Mouse (Mus musculus) kidney, embryonic 14.5 days (tissue): ENCODE measurements around the gene Dtnbp1. TPM values are rescaled to one million over a fixed set of nuclear protein-coding genes. Genes with fewer than 3 reads are reported as not detected.

Experiments
- ATAC-seq: fragments of 200-750 bp; cut with Nextera tagmentation; 2 replicates; pipeline ENCODE4 v1.8.0; 2017; ENCODE audit warnings: moderate number of reproducible peaks, mild to moderate bottlenecking, moderate TSS enrichment, moderate library complexity; ENCODE audit not compliant: low FRiP score, low TSS enrichment
- H3K27ac ChIP-seq: fragments of 300-500 bp; sonication (generic); 2 replicates; pipeline ENCODE4 v1.5.1; 2014; ENCODE audit warnings: low read depth, mild to moderate bottlenecking, low read length, moderate library complexity, mixed read lengths
- H3K27me3 ChIP-seq: fragments of 300-500 bp; sonication (generic); 2 replicates; pipeline ENCODE4 v1.6.1; 2014; ENCODE audit warnings: mild to moderate bottlenecking, low read length; ENCODE audit not compliant: control insufficient read depth, insufficient read depth
- H3K36me3 ChIP-seq: fragments of 300-500 bp; sonication (generic); 2 replicates; pipeline ENCODE4 v1.6.1; 2014; ENCODE audit warnings: low read length, mixed read lengths; ENCODE audit not compliant: control insufficient read depth, insufficient read depth
- H3K4me1 ChIP-seq: fragments of 300-500 bp; sonication (generic); 2 replicates; pipeline ENCODE4 v1.6.1; 2014; ENCODE audit warnings: low read length, mixed read lengths; ENCODE audit not compliant: control insufficient read depth, insufficient read depth
- H3K4me2 ChIP-seq: fragments of 300-500 bp; sonication (generic); replicated peaks from 2 replicates; pipeline ENCODE4 v1.6.1; 2014; ENCODE audit warnings: low read depth, mild to moderate bottlenecking, low read length
- H3K4me3 ChIP-seq: fragments of 300-500 bp; sonication (generic); 2 replicates; pipeline ENCODE4 v1.5.1; 2014; ENCODE audit warnings: mild to moderate bottlenecking, low read length
- H3K9ac ChIP-seq: fragments of 300-500 bp; sonication (generic); 2 replicates; pipeline ENCODE4 v1.6.1; 2014; ENCODE audit warnings: low read depth, mild to moderate bottlenecking, low read length, moderate library complexity
- H3K9me3 ChIP-seq: fragments of 300-500 bp; sonication (generic); 2 replicates; pipeline ENCODE4 v1.6.1; 2016; ENCODE audit warnings: low read length; ENCODE audit not compliant: control insufficient read depth
- WGBS: fragments of 180-500 bp; shearing (Covaris S2); extraction: QIAGEN DNeasy Blood & Tissue Kit; methylation state at CpG from one replicate; pipeline ENCODE4 v1.1.7; 2014; 5-methylcytosine and 5-hydroxymethylcytosine counted together
- polyA plus RNA-seq: library from polyadenylated mRNA; unstranded; fragments of >200 nt; fragmentation: Nextera tagmentation; extraction: Ambion mirVana; gene quantifications from 2 replicates; pipeline ENCODE4 v1.2.1, GENCODE M21; 2014

The Dtnbp1 gene
- polyA plus RNA-seq, 1 experiment from 2014 or later, result 82.3 TPM

DNA sequence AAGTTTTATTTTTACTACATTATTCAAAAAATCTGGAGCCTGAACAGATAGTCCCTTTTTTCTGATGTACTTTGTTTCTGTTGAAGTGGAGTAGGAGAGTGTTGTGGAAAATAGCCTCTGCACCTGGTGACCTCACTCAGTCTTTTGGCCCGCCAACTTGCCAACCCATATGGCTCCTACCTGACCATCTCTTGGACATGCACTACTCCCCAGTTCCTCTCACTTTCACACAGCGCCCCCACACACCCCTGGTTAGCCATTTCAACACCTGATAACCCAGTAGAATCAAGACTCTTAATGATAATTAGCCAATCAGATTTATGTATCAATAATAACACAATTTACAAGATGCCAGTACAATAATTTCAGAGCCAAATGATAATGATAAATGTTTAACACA is 115.7 kb downstream of the Dtnbp1 start:
- no peak overlapping the region for H3K4me3 ChIP-seq
- WGBS, result 92% methylated on average over 2 of the region's 2 CpGs
- H3K4me2 ChIP-seq, result no peak overlapping the region
- H3K4me1 ChIP-seq, result no peaks in the 10 kb centered on the region
- H3K9me3 ChIP-seq, result no peaks in the 10 kb centered on the region
- H3K27ac ChIP-seq, result no peak overlapping the region
- ATAC-seq, result no peak
- H3K9ac ChIP-seq, result no peak overlapping the region
- H3K36me3 ChIP-seq, result peaks cover 16% of the 10 kb centered on the region; the same call in 1 of the 2 replicates
- H3K27me3 ChIP-seq, result no peaks in the 10 kb centered on the region

DNA sequence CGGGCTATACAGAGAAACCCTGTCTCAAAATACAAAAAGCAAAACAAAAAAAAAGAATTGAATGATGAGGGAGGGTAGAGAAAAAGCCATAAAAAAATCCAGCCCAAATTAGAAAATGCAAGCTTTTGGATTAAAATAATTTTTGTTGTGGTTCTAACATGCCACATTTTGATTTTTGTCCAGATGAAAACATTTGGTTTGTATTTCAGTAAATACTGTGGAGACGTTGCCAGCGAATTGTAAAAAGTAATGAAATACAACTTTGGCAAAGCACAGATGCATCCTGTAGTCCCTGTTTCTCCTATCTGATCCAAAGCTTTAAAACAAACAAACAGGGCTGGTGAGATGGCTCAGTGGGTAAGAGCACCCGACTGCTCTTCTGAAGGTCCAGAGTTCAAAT is 120.9 kb downstream of the Dtnbp1 start:
- Histone ChIP-seq H3K4me1 (0 out of 2 replicates have a peak, but pooled peaks cover 4% of the 10 kb centered on the region), H3K4me2 (no peak overlapping the region), H3K27me3 (no peaks in the 10 kb centered on the region), H3K4me3 (no peak overlapping the region), H3K27ac (no peak overlapping the region), H3K9ac (no peak overlapping the region), H3K9me3 (no peaks in the 10 kb centered on the region), H3K36me3 (no peaks in the 10 kb centered on the region; the same call in 1 of the 2 replicates)
- no peak for ATAC-seq
- 87% methylated on average over 4 of the region's 4 CpGs for WGBS

DNA sequence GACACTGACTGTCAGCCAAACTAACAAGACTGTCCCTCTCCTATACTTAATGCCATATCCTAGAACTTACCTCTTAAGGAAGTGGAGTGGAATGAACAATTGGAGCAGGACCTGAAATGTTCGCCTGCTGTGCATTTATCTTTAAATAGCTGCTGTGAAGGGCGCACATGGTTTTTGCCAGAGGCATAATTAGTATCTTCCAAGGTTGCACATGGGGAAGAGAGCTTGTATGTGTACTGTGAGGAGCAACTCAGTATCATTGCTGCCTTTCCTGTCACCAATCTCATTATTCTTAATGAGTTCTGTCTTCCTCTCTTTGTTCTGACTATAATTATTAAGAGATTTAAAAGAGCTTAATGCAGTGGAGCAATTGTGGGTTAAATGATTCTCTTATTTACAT is 125.1 kb downstream of the Dtnbp1 start:
- Histone ChIP-seq H3K27ac (no peak overlapping the region), H3K36me3 (peaks cover 11% of the 10 kb centered on the region; the same call in 1 of the 2 replicates)

More for the DNA sequence above, 125.1 kb downstream of the Dtnbp1 start:
- 0 out of 2 replicates have a peak, but pooled peaks cover 4% of the 10 kb centered on the region for H3K4me1 ChIP-seq
- no peaks in the 10 kb centered on the region for H3K9me3 ChIP-seq
- H3K4me2 ChIP-seq, result no peak overlapping the region
- no peaks in the 10 kb centered on the region for H3K27me3 ChIP-seq
- WGBS, result 94% methylated on average over 2 of the region's 2 CpGs
- no peak overlapping the region for H3K9ac ChIP-seq
- ATAC-seq, result no peak
- H3K4me3 ChIP-seq, result no peak overlapping the region

Other genes with a start within 250 kb of the Dtnbp1 start
- gene Gm9817, start 76.5 kb upstream of the Dtnbp1 start, polyA plus RNA-seq, result 0.09 TPM in 1 of 2 replicates, not detected in the other